Mouse (Mus musculus) c-Kit-positive CD71-negative TER-119-negative erythroid progenitor cells, embryonic 14.5 days (primary cell): ENCODE data around the gene Fchsd2.
A peak's percentile ranks its signal among the peaks of the same experiment; 100 is the strongest.

Source experiments
- DNase-seq: peaks from one replicate; pipeline ENCODE4 v3.0.0-alpha.2; 2013; ENCODE audit warnings: low read depth

Fchsd2 gene

DNA sequence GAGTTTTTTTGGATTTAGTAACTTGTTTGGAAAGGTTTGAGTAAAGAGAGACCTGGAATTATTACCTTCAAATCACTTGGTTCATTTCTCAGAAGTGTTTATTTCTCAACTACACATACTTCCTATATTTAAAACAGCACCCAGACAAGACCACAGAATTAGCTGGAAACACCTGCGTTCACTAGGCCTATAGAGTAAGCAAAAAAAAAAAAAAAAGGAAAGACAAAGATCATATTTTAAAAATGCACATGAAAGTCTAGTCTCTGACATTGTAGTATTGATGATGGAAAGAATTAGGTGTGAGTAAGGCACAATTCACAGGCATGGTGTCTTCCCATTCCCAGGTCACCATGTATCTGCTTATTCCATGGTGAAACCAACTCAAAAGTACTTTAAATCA lies 118.2 kb downstream of the Fchsd2 start:
- DNase-seq = no peak

DNA sequence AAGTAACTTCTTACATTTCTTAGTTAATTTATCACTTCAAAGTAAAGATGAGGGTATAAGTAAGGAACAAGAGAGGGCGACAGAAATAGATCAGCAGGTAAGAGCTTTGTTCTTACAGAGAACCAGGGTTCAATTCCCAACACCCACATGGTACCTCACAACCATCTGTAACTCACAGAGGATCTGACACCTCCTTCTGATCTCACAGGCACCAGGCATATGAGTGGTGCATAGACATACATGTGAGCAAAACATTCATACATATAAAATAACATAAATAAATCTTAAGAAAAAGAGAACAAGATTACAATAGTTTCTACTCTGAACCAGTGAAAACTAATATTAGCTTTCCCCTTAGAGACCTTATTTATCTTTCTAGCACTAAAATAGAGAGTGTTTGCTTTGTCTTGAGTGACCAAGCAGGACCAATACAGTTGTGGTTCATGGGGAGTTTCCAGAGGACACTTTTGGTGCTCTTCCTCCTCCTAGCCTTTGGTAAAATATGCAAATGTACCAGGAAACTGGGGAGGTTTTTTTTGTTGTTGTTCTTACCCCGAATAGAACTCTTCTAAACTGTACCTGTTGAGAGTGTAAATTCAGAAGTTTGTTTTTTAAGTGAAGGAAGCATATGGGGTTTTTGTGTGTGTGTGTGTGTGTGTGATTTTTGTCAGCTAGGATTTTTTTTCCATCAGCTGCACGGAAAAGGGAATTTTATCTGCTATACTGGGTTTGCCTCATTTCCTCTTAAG lies 121.0 kb downstream of the Fchsd2 start:
- DNase-seq = no peak

DNA sequence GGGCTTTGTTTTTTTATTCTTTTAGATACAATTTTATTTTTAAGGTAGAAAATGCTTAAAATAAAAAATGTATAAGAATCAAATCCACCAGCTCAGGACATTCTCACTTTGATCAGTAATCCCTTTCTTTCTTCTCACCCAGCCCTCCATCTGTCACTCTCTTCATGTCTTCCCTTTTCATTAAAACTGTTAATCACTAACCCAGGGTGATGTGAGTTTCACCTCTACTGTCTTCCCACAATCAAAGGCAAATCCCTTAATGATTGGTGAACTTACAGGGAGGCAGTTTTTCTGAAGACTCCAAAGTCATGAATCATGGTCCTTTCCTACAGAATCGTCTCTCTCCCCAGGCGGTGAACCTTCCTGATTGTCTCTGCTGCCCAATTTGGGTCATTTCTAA lies 124.1 kb downstream of the Fchsd2 start:
- no peak for DNase-seq

DNA sequence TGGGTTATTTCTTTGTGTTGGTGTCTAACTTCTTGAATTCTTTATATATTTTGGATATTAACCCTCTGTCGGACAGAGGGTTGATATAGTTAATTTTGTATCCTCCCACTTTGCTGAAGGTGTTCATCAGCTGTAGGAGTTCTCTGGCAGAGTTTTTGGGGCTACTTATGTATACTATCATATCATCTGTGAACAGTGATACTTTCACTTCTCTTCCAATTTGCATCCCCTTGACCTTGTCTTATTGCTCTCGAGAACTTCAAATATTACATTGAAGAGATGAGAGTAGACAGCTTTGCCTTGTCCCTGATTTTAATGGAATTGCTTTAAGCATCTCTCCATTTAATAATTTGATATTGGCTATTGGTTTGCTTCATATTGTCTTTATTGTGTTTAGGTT lies 130.8 kb downstream of the Fchsd2 start:
- no peak for DNase-seq

DNA sequence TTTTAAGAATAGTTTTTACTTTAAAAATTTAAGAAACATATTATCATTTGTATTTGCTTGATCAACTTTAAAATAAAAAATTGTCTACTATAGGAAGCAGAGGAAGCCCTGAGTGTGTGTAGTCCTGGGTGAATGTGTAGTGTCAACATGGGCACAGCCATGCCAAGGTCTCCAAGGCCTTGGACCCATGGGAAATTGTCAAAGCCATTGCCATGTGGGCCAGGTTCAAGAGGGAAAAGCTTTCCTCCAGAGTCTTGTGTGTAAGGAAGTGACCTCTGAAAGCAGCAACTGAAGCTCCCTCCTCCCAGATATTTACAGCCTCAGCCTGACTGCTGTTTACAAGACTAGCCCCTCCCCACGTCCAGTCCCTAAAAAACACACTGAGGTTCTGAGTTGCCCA lies 136.7 kb downstream of the Fchsd2 start:
- no peak for DNase-seq

DNA sequence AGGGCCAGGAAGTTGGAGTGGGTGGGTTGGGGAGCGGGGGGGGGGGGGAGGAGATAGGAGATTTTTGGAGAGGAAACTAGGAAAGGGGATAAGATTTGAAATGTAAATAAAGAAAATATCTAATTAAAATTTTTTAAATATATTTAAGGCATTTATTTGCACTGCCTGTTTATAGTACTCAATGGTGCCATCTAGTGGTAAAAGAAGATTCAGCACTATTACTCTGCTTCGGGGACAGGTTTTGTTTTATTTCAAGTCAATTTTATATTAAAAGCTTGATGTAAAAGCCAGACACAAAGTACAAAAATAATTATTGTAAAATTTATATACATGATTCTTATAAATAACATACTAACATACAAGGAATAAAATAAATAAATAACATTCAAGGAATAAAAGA lies 138.8 kb downstream of the Fchsd2 start:
- peak; percentile 48 for DNase-seq

DNA sequence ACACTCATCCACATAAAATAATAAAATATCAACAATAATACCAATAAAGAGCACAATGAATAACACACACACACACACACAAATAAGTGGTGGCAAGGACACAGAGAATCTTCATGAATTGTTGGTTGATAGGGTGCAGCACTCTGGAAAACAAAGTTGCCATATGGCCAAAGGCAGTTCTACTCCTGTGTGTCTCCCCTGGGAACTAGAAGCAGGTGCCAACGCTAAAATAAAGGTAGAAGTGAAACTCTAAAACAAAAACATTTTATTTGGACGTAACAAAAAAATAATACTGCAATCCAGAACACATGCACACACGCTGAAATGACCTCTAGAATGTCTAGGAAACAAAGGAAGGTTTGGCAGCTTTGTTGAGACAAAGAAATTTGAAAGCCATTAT lies 140.1 kb downstream of the Fchsd2 start:
- DNase-seq = no peak

DNA sequence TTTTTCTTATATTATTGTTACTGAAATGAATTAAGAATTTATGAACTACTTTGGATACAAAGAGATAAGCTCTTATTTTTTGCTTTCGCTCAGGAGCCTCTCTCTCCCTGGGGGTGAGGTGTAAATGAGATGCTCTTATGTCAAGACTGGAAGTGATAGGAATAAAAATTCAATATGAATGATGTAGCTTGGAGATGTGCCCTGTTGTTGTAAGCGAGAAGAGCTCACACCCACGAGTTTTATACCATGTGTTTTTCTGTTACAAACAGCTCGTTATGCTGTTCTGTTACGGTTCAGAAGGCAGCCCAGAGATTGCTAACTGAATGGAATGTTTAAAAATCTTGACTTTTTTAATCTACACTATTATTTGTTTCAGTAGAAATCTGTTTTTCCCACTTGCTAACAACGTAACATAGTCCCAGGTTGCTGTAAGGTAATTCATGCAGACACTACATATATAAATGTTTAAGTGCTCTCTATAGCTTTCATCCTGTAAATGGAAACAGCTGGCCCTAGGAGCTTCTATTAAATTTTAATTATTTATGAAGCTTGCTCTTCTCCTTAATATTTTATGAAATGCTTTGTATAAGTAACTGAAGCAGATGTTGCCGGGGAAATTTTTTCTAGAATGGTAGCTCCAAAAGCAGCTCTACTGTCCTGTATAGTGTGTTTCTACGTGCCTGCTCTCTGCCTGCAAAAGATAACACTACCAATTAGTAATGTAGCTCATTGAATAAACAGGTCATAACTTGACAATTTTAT lies 144.2 kb downstream of the Fchsd2 start:
- no peak for DNase-seq

DNA sequence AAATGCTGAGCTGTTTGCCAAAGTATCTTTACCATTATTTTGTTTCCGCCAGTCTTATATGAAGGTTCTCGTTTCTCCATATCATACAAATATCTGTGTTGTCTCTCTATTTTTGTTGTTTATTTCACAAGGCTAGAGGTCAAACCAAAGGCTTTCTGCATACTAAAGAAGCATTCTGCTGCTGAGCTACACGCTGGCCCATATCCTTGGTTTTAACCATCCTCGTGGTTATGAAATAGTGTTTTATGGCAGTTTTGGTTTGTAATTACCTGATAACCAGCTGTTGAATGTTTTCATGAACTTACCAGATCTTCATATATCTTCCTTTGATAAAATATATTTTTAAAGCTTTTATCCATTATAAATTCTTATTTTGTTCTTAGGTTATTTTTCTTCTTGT lies 156.1 kb downstream of the Fchsd2 start:
- no peak for DNase-seq

DNA sequence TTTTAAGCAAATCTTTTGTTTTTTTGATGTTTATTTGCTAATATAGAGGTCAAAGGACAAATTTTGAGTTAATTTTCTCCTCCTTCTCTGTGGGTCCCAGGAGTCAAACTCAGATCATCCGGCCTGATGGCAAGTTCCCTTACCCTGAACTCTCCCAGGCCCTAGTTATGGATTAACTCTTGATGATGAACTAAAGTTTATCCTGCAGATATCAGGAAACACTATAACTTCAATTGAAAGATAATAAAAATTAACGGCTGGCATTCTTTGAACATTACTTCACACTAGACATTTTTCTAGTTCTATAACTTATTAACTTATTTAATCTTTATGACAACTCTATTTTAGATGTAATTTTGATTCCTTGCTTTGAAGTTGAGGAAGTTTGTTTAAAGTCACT lies 156.5 kb downstream of the Fchsd2 start:
- DNase-seq = no peak

DNA sequence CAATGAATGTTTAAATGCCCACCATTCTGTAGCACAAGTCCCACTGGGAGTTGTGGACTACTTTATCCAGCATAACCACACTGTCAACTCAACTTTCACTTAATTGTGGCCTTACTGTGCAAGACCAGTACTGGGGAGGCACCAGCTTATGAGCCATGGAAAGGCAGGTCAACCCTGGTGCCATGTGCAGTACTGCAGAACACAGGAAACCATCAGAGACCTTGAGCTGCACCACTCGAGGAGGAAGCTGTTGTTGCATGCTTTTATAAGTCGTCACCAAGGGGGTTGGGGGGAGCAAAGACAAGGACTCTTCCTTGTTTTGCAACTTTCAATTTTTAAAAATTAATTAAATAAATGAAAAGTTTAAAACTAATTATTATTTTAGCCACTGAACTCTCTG lies 160.4 kb downstream of the Fchsd2 start:
- no peak for DNase-seq

DNA sequence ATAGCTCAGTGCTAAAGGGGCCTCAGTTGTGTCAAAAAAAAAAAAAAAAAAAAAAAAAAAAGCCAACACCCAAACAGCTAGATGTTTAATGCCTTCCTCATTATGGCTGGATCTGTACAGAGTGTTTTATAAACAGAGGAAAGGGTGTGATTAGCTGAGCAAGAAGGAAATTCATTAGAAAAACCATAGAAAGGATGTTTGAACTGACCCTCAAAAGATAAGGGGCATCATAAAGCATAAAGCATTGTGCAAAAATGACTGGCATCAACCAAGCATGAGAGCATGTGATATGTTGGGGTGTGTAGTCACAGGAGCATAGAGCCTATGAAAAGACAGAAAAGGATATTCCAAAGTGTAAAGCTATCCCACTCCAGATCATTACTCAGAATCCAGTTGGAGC lies 165.8 kb downstream of the Fchsd2 start:
- no peak for DNase-seq

DNA sequence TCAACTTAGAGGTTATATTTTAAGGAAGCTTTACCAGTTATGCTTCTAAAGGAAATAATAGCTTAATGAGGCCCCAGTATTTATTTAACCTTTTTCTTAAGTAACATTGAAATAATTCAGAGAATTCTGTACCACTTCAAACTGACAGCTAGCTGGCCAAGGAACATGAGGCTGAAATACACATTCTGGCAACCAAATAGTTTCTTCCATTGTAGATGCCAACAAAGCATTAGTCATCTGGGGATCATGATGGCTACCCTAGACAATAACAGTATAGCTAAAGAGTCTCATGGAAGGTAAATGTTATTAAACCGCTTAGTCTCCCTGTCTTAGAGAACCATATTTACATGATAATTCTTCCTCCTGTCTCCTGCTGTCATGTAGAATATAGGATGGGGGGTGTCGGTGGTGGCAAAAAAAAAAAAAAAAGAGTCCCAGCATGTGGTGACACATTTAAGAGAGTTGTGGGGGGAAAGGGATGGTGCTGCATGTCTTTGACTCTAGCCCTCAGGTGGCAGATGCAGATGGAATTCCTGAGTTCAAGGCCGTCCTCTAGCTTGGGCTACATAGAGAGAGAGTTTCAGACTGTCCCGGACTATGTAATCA lies 169.4 kb downstream of the Fchsd2 start:
- DNase-seq = no peak

DNA sequence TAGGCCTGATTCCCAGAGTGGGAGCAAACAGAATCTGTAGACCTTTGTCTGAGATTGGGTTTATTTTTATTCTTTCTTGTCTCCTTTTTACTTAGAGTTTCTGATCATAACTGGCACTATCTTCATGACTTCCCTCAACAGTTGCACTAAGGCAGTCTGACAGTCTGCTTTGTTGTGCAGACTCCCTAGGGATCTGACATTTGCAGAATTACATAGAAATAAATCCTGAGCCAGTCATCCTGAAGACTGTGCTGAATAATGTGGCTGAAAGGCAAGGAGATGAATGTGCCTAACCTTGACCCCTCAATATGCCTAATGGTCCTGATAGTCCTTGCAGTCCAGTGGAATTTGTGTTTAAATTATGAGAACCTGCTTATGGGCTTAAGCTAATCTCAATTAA lies 170.8 kb downstream of the Fchsd2 start:
- DNase-seq = no peak

DNA sequence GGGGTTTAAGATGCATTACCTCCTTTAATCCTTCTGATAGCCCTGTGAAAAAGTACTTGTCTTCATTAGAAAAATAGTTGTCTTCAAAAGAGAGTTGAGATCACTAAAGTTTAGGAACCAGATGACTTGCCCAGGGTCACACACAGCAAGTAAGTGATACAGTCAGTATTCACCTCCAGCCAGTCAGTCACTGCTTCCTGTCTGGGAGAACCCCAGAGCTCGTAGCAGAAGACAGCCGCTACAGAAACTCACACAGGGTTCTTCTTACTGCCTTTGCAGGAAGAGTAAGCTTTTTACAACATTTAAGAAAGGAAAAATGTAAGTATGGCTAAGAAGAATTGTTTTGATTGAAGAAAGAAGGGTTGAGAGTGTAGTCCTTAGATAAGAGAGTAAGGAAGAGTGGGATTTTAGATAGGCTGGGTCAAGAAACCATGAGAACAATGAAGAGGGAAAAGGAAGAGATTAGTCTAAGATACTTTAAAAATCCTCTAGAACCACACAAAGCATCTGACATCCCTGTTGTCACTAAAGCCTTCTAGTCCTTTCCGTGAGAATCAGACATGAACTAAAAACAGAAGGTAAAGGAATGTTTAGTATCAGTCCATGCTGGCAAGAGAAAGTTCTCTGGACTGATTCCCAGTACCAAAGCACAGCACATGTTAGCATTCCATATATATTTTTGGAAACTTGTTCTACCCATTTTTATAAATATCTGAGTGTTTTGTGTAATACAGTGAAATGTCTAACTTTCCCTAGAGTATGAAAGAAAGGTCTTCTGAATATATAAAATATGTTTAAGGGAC lies 175.0 kb downstream of the Fchsd2 start:
- no peak for DNase-seq

DNA sequence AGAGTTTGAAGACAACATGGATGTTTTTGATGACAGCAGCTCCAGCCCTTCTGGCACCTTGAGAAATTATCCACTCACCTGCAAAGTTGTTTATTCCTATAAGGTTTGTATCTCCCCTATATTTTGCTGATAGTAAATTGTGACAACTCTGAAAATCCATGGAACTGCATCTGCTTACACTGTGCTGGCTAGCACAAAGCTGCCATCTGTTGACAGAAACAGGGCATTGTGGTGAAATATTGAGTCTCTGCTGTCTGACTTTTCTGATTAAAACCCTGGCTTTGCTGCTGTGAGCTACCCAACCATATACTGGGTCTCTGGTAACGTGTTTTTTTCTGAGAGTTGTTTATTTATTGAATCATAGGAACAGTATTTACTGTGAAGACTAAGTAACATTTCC lies 178.9 kb downstream of the Fchsd2 start:
- no peak for DNase-seq

DNA sequence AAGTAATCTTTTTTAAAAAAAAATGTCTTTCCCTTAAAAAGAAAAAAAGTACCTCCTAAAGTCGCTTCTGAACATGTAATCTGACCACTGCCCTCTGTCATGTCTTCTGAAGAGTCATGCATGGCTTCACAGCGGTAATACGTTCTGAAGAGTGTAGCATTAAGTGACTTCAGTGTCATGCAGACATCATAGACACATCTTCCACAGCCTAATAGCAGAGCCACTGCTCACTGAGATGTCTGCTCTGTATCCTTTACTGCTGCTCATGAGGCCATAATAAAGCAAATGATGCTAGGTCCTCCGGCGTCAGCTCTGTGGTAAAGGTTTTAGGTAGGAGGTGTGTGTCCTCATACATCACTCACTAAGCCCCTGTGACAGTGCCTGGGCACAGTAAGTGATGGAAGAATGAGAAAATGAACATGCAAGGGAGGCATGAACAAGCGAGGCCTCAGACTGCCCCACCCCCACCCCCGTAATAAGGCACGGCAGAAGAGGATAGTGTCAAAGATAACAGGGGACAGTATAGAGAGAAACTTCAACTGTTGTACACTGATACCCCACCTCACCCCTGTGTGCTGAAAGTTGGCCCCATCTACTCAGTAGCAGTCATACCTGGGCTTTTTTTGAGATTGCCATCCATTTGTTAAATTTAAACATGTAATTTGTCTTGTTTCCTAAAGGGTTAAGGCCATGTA lies 179.9 kb downstream of the Fchsd2 start:
- no peak for DNase-seq

DNA sequence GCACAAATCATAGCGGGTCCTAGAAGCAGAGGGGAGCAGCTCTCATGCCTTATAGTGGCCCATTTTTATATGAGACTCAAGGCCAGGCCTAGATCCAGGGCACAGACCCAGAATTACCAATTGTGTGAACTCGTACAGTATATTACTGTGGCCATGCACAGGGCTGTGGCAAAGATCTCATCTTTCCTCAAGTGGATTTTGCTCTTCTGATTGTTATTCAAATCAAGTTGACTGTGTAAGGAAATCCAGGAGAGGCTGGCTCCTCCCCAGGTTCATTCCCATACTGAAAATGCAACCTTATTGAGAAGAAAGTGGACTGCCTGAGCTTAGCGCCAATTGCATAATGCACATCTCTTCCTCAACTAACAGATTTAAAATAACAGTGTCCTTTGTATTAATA lies 190.1 kb downstream of the Fchsd2 start:
- DNase-seq = no peak

DNA sequence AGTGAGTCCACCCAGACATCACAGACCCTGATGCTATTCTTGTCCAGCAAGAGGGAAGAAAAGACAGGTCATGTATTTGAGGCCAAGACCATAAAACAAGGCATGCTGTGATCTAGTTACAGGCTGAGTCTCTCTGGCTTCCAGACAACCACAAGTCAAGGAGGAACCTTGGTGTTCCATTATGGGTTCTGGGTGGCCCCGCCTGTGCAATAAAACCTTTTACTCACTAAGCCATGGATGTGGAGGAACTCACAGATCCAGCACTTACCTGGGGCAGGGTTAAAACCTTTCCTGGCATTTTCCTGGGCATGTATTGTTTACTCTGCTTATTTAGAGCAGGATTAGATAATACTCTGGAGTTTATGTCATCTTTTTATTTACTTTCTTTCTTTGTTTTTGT lies 191.8 kb downstream of the Fchsd2 start:
- no peak for DNase-seq

DNA sequence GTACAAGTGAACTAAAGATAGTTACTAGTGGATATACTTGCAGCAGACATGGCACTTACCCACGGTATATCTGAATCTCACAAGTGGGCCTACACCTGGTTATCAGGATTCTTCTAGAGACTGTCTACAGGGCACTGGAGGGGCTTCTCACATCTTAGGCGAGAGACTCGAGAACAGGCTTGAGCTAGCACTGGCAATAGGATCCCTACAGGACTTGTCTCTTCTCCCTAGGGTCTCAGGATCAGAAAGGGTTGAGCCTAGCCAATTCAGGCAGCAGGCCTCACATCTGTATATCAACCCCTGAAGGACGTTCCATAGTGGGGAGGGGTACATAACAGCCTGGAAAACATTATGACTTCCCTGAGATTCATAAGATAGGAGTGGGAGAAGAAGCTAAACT lies 194.2 kb downstream of the Fchsd2 start:
- no peak for DNase-seq

DNA sequence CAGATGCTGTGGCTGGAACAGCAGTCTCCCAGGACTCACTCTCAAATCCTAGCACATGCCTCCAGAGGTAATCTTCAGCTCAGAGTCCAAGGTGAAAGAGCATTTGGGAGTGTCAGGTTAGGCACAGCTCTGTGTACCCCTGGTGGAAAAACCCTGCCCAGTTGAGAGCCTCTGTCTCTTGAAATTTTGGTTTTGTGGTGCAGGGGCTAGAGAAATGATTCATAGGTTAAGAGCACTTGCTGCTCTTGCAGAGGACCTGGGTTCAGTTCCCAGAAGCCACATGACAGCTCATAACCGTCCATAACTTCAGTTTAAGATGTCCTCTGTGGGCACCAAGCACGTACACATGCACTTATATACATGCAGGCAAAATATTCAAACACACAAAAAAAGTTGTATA lies 195.2 kb downstream of the Fchsd2 start:
- no peak for DNase-seq

DNA sequence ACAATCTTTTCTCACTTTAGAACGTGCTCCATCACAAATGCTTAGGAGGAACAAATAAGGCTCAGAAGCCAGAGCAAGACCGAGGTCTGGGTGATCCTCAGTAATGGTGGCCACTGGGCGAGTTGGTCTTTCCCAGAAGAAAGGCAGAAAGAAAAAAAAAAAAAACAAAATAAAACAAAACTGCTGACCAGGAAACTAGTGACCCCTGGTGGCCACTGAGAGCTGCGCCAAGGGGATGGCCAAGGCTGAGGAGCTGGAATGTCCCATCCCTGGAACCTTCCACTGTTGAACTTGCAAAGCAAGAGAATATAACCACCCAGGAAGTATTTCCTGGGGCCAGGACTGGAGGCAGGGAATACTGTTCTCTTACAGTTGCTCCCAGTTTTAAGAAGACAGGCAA lies 195.8 kb downstream of the Fchsd2 start:
- DNase-seq = no peak
